ENCODE assay signal across 8 mouse cellular contexts in the genomic region with DNA sequence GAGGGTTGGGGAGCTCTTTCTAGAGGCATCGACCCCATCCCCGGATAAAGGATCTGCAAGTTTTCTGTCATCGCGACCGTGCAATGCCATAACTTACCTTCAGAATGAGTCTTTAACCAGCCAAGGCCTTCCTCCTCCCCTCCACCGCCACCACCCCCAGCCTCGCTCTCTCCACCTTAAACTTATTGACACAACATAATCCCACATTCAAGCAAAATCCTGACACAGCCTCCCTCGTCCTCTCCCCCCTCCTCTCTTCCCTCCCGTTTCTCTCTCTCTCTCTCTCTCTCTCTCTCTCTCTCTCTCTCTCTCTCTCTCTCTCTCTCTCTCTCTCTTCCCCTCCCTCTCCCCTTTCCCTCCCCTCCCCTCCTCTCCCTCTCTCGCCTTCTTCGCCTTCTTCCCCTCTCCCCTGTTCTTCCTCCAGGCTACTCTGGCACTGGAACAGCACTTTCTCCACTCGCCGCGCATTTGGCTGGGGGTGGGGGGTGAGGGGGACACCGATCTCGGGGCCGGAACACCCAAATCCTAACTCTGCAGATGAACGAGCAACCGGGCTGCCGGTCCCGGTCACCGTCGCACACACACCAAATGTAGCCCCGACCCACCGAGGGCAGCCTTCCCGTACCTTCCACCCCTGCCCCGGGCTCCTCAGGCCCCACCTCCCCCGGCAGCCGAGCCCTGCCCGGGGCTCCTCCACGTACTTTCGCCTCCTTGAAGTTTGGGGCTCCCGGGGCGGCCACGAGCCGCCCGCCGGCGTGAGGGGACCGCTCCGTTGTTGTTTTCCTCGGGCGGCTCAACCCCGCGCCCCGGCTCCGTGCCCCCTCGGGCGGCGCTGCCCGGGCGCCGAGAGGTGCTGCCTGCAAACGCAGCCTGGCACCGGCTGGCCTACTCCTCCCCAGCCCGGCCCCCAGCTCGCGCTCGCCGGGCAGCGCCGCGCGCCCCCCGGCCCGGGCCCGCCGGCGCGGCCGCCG. TPM values are rescaled to one million over a fixed set of nuclear protein-coding genes. Genes with fewer than 3 reads are reported as not detected.
DNase-seq lines count a peak whose midpoint lies in the region; ATAC-seq lines count a peak whose summit lies in the region.

No protein-coding gene starts in this region.

- under 1% methylated on average over 70 of the region's 72 CpGs for WGBS in embryonic facial prominence, embryonic 13.5 days
- 1% methylated on average over 64 of the region's 72 CpGs for WGBS in heart, embryonic 11.5 days (ENCODE audit: insufficient replicate concordance)
- 1% methylated on average over 72 of the region's 72 CpGs for WGBS in kidney, embryonic 15.5 days
- WGBS in liver, embryonic 15.5 days (ENCODE audit: insufficient replicate concordance), result under 1% methylated on average over 72 of the region's 72 CpGs
- WGBS in stomach, embryonic 16.5 days, result under 1% methylated on average over 70 of the region's 72 CpGs

- H3K27ac ChIP-seq in embryonic facial prominence, embryonic 13.5 days, result peak overlapping the region; percentile 99
- peak overlapping the region; percentile 98 for H3K27ac ChIP-seq in heart, embryonic 11.5 days (ENCODE audit: low read depth, low read length)
- peak overlapping the region; percentile 99 for H3K27ac ChIP-seq in kidney, embryonic 15.5 days
- H3K27ac ChIP-seq in liver, embryonic 15.5 days (replicated peaks), result peak overlapping the region; percentile 92
- H3K27ac ChIP-seq in stomach, embryonic 16.5 days (ENCODE audit: low read length), result peak overlapping the region; percentile 99

- H3K27me3 ChIP-seq in embryonic facial prominence, embryonic 13.5 days, result no peaks in the 10 kb centered on the region
- H3K27me3 ChIP-seq in heart, embryonic 11.5 days (ENCODE audit: control insufficient read depth, insufficient read depth, low read length), result no peaks in the 10 kb centered on the region
- no peaks in the 10 kb centered on the region for H3K27me3 ChIP-seq in kidney, embryonic 15.5 days
- H3K27me3 ChIP-seq in liver, embryonic 15.5 days, result no peaks in the 10 kb centered on the region
- no peaks in the 10 kb centered on the region for H3K27me3 ChIP-seq in stomach, embryonic 16.5 days (ENCODE audit: control insufficient read depth, insufficient read depth, low read length)

- no peaks in the 10 kb centered on the region for H3K9me3 ChIP-seq in embryonic facial prominence, embryonic 13.5 days
- H3K9me3 ChIP-seq in heart, embryonic 11.5 days (replicated peaks; ENCODE audit: control insufficient read depth, low read length), result no peaks in the 10 kb centered on the region
- H3K9me3 ChIP-seq in kidney, embryonic 15.5 days (replicated peaks), result no peaks in the 10 kb centered on the region
- no peaks in the 10 kb centered on the region for H3K9me3 ChIP-seq in liver, embryonic 15.5 days (replicated peaks)
- no peaks in the 10 kb centered on the region for H3K9me3 ChIP-seq in stomach, embryonic 16.5 days (replicated peaks; ENCODE audit: control insufficient read depth, low read length)

- peak overlapping the region; percentile 95 for H3K9ac ChIP-seq in embryonic facial prominence, embryonic 13.5 days
- peak overlapping the region; percentile 94 for H3K9ac ChIP-seq in heart, embryonic 11.5 days (ENCODE audit: low read depth, low read length)
- peak overlapping the region; percentile 92 for H3K9ac ChIP-seq in kidney, embryonic 15.5 days
- H3K9ac ChIP-seq in liver, embryonic 15.5 days, result peak overlapping the region; percentile 81
- H3K9ac ChIP-seq in stomach, embryonic 16.5 days (ENCODE audit: low read length), result peak overlapping the region; percentile 96

- peak; percentile 66 for ATAC-seq in embryonic facial prominence, embryonic 13.5 days (ENCODE audit: insufficient number of reproducible peaks, insufficient read depth, low FRiP score, low TSS enrichment, low read depth)
- peak; percentile 67 for ATAC-seq in heart, embryonic 11.5 days (replicated peaks; ENCODE audit: insufficient number of reproducible peaks, low FRiP score, low TSS enrichment)
- ATAC-seq in kidney, embryonic 15.5 days (replicated peaks; ENCODE audit: low FRiP score), result peak; percentile 75
- ATAC-seq in liver, embryonic 15.5 days (ENCODE audit: insufficient read depth), result peak; percentile 67
- ATAC-seq in stomach, embryonic 16.5 days (ENCODE audit: insufficient read depth, low FRiP score), result peak; percentile 67

- no peaks in the 10 kb centered on the region for H3K36me3 ChIP-seq in embryonic facial prominence, embryonic 13.5 days
- no peaks in the 10 kb centered on the region for H3K36me3 ChIP-seq in heart, embryonic 11.5 days (ENCODE audit: control insufficient read depth, insufficient read depth, low read length)
- peaks cover 5% of the 10 kb centered on the region for H3K36me3 ChIP-seq in kidney, embryonic 15.5 days
- no peaks in the 10 kb centered on the region for H3K36me3 ChIP-seq in liver, embryonic 15.5 days (replicated peaks)
- no peaks in the 10 kb centered on the region for H3K36me3 ChIP-seq in stomach, embryonic 16.5 days (ENCODE audit: control insufficient read depth, insufficient read depth, low read length)

- H3K4me3 ChIP-seq in embryonic facial prominence, embryonic 13.5 days, result peak overlapping the region; percentile 91
- H3K4me3 ChIP-seq in heart, embryonic 11.5 days (ENCODE audit: low read depth, low read length), result peak overlapping the region; percentile 94
- H3K4me3 ChIP-seq in kidney, embryonic 15.5 days (replicated peaks), result peak overlapping the region; percentile 96
- peak overlapping the region; percentile 90 for H3K4me3 ChIP-seq in liver, embryonic 15.5 days (replicated peaks)
- H3K4me3 ChIP-seq in stomach, embryonic 16.5 days (replicated peaks; ENCODE audit: low read length), result peak overlapping the region; percentile 94

- H3K4me2 ChIP-seq in embryonic facial prominence, embryonic 13.5 days, result peak overlapping the region; percentile 96
- peak overlapping the region; percentile 94 for H3K4me2 ChIP-seq in heart, embryonic 11.5 days
- peak overlapping the region; percentile 97 for H3K4me2 ChIP-seq in kidney, embryonic 15.5 days
- H3K4me2 ChIP-seq in liver, embryonic 15.5 days, result peak overlapping the region; percentile 99
- H3K4me2 ChIP-seq in stomach, embryonic 16.5 days (ENCODE audit: low read depth, low read length), result peak overlapping the region; percentile 92

- peak; percentile 72 for DNase-seq in CD4-positive helper T cell, adult 2 months (ENCODE audit: low read depth, low spot score)
- peak; percentile 63 for DNase-seq in adrenal gland, postnatal 25 days
- DNase-seq in neural tube, embryonic 10.5 days (ENCODE audit: extremely low spot score, low spot score), result peak; percentile 74

- H3K4me1 ChIP-seq in embryonic facial prominence, embryonic 13.5 days, result peaks cover 13% of the 10 kb centered on the region; the same call in 1 of the 2 replicates
- peaks cover 4% of the 10 kb centered on the region; the same call in 1 of the 2 replicates for H3K4me1 ChIP-seq in heart, embryonic 11.5 days (ENCODE audit: control insufficient read depth, insufficient read depth, low read length)
- H3K4me1 ChIP-seq in kidney, embryonic 15.5 days, result peaks cover 8% of the 10 kb centered on the region; the same call in 1 of the 2 replicates
- H3K4me1 ChIP-seq in liver, embryonic 15.5 days (replicated peaks), result peaks cover 25% of the 10 kb centered on the region
- H3K4me1 ChIP-seq in stomach, embryonic 16.5 days (ENCODE audit: control insufficient read depth, insufficient read depth, low read length), result peaks cover 9% of the 10 kb centered on the region; the same call in 1 of the 2 replicates

RNA-seq across cellular contexts. Expression of gene Bbx, which starts 0.9 kb away (rescaled TPM):
- 35.0 and 46.2 TPM in 2 replicates for total RNA-seq in adrenal gland, postnatal 25 days (2021)
- polyA plus RNA-seq in embryonic facial prominence, embryonic 13.5 days (2015; fragmentation: Nextera tagmentation; extraction: Ambion mirVana), result 55.1 and 57.4 TPM in 2 replicates
- polyA plus RNA-seq in heart, embryonic 11.5 days (2014; fragmentation: Nextera tagmentation; extraction: Ambion mirVana), result 32.6 and 40.2 TPM in 2 replicates
- 65.4 and 65.9 TPM in 2 replicates for polyA plus RNA-seq in kidney, embryonic 15.5 days (2015; fragmentation: Nextera tagmentation; extraction: Ambion mirVana)
- 5.5 and 6.1 TPM in 2 replicates for polyA plus RNA-seq in liver, embryonic 15.5 days (2015; fragmentation: Nextera tagmentation; extraction: Ambion mirVana)
- 32.7 and 39.3 TPM in 2 replicates for polyA plus RNA-seq in stomach, embryonic 16.5 days (2015; fragmentation: Nextera tagmentation; extraction: Ambion mirVana)

Comparison
In these comparisons a context has a peak if more than half of its experiments do, and no peak if none do; other contexts are left out.
1. Peak in every context shown above with its lines: DNase-seq, ATAC-seq, H3K4me3 ChIP-seq and H3K27ac ChIP-seq.